Mouse (Mus musculus) liver, embryonic 14.5 days (tissue): Measurements from ENCODE around the gene Sema4d. TPM values are rescaled to one million over a fixed set of nuclear protein-coding genes. Genes with fewer than 3 reads are reported as not detected.

Experiments
- ATAC-seq: fragments of 200-750 bp; cut with Nextera tagmentation; 2 replicates; pipeline ENCODE4 v1.8.0; 2017; ENCODE audit warnings: moderate number of reproducible peaks, mild to moderate bottlenecking, moderate library complexity; ENCODE audit not compliant: insufficient read depth
- DNase-seq, 3 experiments: peaks; one replicate each; pipeline ENCODE4 v3.0.0-alpha.2; 2012 to 2013; ENCODE audit warnings: low read depth in 3 of 3, low spot score in 3 of 3
- H3K27ac ChIP-seq: fragments of 300-500 bp; sonication (generic); 2 replicates; pipeline ENCODE4 v1.5.1; 2014; ENCODE audit warnings: moderate library complexity, mild to moderate bottlenecking, control low read depth, inconsistent platforms
- H3K27me3 ChIP-seq: fragments of 300-500 bp; sonication (generic); 2 replicates; pipeline ENCODE4 v1.6.1; 2014; ENCODE audit warnings: mild to moderate bottlenecking, low read length, moderate library complexity; ENCODE audit not compliant: control insufficient read depth, insufficient read depth
- H3K36me3 ChIP-seq: fragments of 300-500 bp; sonication (generic); replicated peaks from 2 replicates; pipeline ENCODE4 v1.6.1; 2014; ENCODE audit warnings: low read depth; ENCODE audit not compliant: control insufficient read depth, insufficient read depth
- H3K4me1 ChIP-seq, 2 experiments: fragments of 200-500 bp in 1 of 2; fragments of 300-500 bp in 1 of 2; sonication (generic) in 1 of 2; replicated peaks; 2 replicates each; pipeline ENCODE4 v1.6.1; 2012 to 2014; ENCODE audit warnings: antibody characterized with exemption in 1 of 2, inconsistent platforms in 1 of 2, low read length in 1 of 2; ENCODE audit not compliant: control insufficient read depth in 2 of 2, insufficient read depth in 2 of 2
- H3K4me2 ChIP-seq: fragments of 300-500 bp; sonication (generic); 2 replicates; pipeline ENCODE4 v1.6.1; 2014; ENCODE audit warnings: low read depth, mild to moderate bottlenecking, control low read depth, moderate library complexity
- H3K4me3 ChIP-seq, 2 experiments: fragments of 200-500 bp in 1 of 2; fragments of 300-500 bp in 1 of 2; sonication (generic) in 1 of 2; 2 replicates each; pipeline ENCODE4 v1.5.1; 2012 to 2014; ENCODE audit warnings: low read depth in 2 of 2, low read length in 2 of 2, mild to moderate bottlenecking in 2 of 2, control low read depth in 1 of 2, inconsistent platforms in 1 of 2, moderate library complexity in 1 of 2; ENCODE audit not compliant: insufficient read depth in 1 of 2
- H3K9ac ChIP-seq: fragments of 300-500 bp; sonication (generic); replicated peaks from 2 replicates; pipeline ENCODE4 v1.6.1; 2014; ENCODE audit warnings: mild to moderate bottlenecking, control low read depth, moderate library complexity
- H3K9me3 ChIP-seq: fragments of 300-500 bp; sonication (generic); 2 replicates; pipeline ENCODE4 v1.6.1; 2016; ENCODE audit warnings: low read length, mixed read lengths; ENCODE audit not compliant: control insufficient read depth
- CTCF ChIP-seq: IDR thresholded peaks from 2 replicates; pipeline ENCODE4 v1.5.1; 2016; ENCODE audit warnings: antibody characterized with exemption, low read depth, control low read depth
- EP300 ChIP-seq: IDR thresholded peaks from 2 replicates; pipeline ENCODE4 v1.6.1; 2016; ENCODE audit warnings: antibody characterized with exemption, low read depth
- whole genome bisulfite sequencing: fragments of 180-500 bp; shearing (Covaris S2); extraction: QIAGEN DNeasy Blood & Tissue Kit; methylation state at CpG from one replicate; pipeline ENCODE4 v1.1.7; 2014; ENCODE audit not compliant: insufficient replicate concordance; 5-methylcytosine and 5-hydroxymethylcytosine counted together
- polyA plus RNA-seq, 2 experiments: library from polyadenylated mRNA; depleted of rRNA in 1 of 2; stranded (reverse) in 1 of 2; unstranded in 1 of 2; fragments of >200 nt; fragmentation: Nextera tagmentation in 1 of 2; extraction: Ambion mirVana in 1 of 2; gene quantifications; 2 replicates each; pipeline versions ENCODE4 v1.2.1 to v1.2.3; 2012 to 2014

Gene Sema4d
- polyA plus RNA-seq, 2 experiments: 4.6 to 4.7 TPM

- H3K9ac ChIP-seq: no peak overlapping the region
- no peaks in the 10 kb centered on the region for H3K36me3 ChIP-seq
- no peak for TF ChIP-seq CTCF
- TF ChIP-seq EP300: no peak
- no peak overlapping the region for H3K4me3 ChIP-seq
- ATAC-seq (no peak), DNase-seq (no peak)
- H3K9me3 ChIP-seq: no peaks in the 10 kb centered on the region
- H3K27ac ChIP-seq: no peak overlapping the region
- WGBS: 85% methylated on average over 11 of the region's 11 CpGs
- H3K4me1 ChIP-seq: peaks cover 15 to 28% of the 10 kb centered on the region in 2 experiments
- H3K4me2 ChIP-seq: no peak overlapping the region
- H3K27me3 ChIP-seq: no peaks in the 10 kb centered on the region
Observed at GRCm38 (mm10) chr13:51778351-51778982, 15.1 kb downstream of the Sema4d start.

- peak overlapping the region; percentile 26; the same call in 1 of the 2 replicates for H3K27ac ChIP-seq
- WGBS: 69% methylated on average over 6 of the region's 6 CpGs
- no peaks in the 10 kb centered on the region for H3K36me3 ChIP-seq
- no peaks in the 10 kb centered on the region for H3K9me3 ChIP-seq
- H3K4me2 ChIP-seq: no peak overlapping the region; the same call in 1 of the 2 replicates
- H3K27me3 ChIP-seq: no peaks in the 10 kb centered on the region
- H3K4me1 ChIP-seq: peaks cover 15 to 28% of the 10 kb centered on the region in 2 experiments
- no peak overlapping the region for H3K4me3 ChIP-seq
- no peak overlapping the region for H3K9ac ChIP-seq
- TF ChIP-seq EP300 (no peak), CTCF (no peak)
- DNase-seq: no peak
- ATAC-seq: no peak
Observed at GRCm38 (mm10) chr13:51777738-51778274, 15.7 kb downstream of the Sema4d start.

DNA sequence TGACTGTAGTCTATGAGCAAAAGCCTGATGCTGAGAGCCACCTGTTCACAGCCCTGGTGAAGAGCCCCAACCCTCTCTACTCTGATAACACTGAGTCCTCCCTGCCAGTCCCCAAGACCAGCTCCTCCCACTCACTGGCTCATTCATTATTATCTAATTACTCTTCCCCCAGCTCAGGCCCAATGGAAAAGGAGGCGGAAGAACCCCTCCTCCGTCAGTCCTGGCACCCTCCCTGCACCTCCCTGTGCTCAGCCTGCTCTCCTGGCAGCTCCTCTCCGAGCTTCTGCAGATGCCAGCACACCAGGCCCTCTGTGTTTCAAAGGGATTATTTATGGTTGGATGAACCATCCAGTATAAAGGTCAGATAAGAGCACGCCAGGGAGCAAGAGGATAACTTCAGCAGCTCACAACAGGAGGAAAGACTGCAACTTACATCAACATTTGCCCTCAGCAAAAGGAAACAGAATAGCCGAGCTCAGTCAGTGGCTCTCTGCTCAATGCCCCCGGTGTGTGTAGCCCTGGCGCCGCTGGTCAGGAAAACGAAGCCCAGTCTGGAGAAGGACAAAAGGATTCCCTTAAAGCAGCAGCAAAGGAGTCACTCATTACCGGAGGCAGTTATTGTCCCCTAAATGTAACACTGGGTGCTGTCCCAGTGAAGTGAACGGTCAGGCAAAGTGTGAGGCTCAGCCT, 16.4 kb downstream of the Sema4d start:
- no peaks in the 10 kb centered on the region for H3K9me3 ChIP-seq
- H3K36me3 ChIP-seq: no peaks in the 10 kb centered on the region
- 46% methylated on average over 11 of the region's 11 CpGs for WGBS
- H3K27ac ChIP-seq: peak overlapping the region; percentile 26
- peak; percentile 54 to 65 (median 55) for DNase-seq
- peak; percentile 94 for ATAC-seq
- H3K4me2 ChIP-seq: peak overlapping the region; percentile 48
- H3K4me1 ChIP-seq: peaks cover 15 to 28% of the 10 kb centered on the region in 2 experiments
- no peak overlapping the region for H3K4me3 ChIP-seq
- no peak overlapping the region; the same call in 1 of the 2 replicates for H3K9ac ChIP-seq
- TF ChIP-seq EP300 (no peak), CTCF (no peak)
- H3K27me3 ChIP-seq: no peaks in the 10 kb centered on the region

DNA sequence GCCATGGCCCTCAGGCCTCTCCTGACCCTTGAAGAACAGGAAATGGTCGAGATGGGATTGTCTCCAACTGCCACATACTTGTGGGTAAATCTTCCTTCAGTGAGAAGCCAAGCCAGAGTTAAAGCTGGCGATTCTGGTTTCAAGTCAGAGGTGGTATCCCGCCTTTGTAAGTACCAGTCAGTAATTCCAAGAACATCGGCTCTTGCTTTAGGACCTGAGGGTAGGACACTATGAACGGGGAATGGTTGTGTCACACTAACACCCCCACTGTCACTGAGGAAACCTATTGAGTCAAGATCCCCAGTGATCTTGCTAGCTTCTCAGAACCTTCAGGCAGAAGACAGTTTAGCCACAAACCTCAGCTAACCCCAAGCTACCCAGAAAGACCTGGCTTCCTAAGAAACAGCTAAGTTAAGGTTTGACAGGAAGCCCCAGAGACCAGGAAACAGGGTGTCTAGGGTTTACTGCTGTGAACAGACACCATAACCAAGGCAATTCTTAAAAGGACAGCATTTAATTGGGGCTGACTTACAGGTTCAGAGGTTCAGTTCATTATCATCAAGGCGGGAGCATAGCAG, 17.3 kb downstream of the Sema4d start:
- H3K4me2 ChIP-seq: no peak overlapping the region; the same call in 1 of the 2 replicates
- 65% methylated on average over 6 of the region's 6 CpGs for WGBS
- DNase-seq (no peak), ATAC-seq (no peak)
- TF ChIP-seq EP300: no peak
- H3K36me3 ChIP-seq: no peaks in the 10 kb centered on the region
- H3K4me1 ChIP-seq: peaks cover 15 to 28% of the 10 kb centered on the region in 2 experiments
- H3K4me3 ChIP-seq: no peak overlapping the region
- H3K9me3 ChIP-seq: no peaks in the 10 kb centered on the region
- no peaks in the 10 kb centered on the region for H3K27me3 ChIP-seq
- no peak overlapping the region for H3K9ac ChIP-seq
- no peak overlapping the region for H3K27ac ChIP-seq

DNA sequence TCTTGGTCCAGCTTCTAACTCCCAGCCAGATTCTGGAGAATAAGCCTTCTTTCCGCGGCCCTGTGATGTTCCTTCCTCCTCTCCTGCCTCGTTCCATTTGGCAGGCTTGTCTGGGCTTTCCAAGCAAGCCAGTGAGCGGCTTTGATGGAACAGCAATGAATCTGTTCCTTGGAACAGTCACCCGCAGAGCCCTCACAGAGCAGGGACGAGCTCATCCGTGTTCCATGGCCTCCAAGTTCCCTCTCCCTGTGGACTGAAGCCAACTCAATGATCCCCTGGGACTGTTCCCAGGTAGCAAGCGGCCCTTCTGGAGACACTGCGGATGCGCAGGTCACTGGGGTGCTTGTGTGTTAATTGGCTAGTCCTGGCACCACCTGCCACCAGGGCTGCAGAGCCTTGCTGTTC, 21.7 kb downstream of the Sema4d start:
- DNase-seq (no peak), ATAC-seq (no peak)
- H3K27ac ChIP-seq: no peak overlapping the region
- TF ChIP-seq EP300: no peak
- TF ChIP-seq CTCF: no peak
- no peaks in the 10 kb centered on the region for H3K36me3 ChIP-seq
- peaks cover 6 to 15% of the 10 kb centered on the region in 2 experiments for H3K4me1 ChIP-seq
- WGBS: 76% methylated on average over 10 of the region's 10 CpGs
- no peaks in the 10 kb centered on the region for H3K9me3 ChIP-seq
- no peak overlapping the region for H3K4me2 ChIP-seq
- no peaks in the 10 kb centered on the region for H3K27me3 ChIP-seq
- no peak overlapping the region for H3K4me3 ChIP-seq
- no peak overlapping the region for H3K9ac ChIP-seq
